Mouse (Mus musculus) C2C12 (cell line): Measurements from ENCODE around the gene Amz1.
A peak's percentile ranks its signal among the peaks of the same experiment; 100 is the strongest.

Source experiments
- CTCF ChIP-seq: IDR thresholded peaks from one replicate; pipeline ENCODE4 v1.5.1; 2011; ENCODE audit not compliant: control insufficient read depth, insufficient read depth, insufficient read length
- MAX ChIP-seq: IDR thresholded peaks from one replicate; pipeline ENCODE4 v1.6.1; 2011; ENCODE audit warnings: mild to moderate bottlenecking, control low read depth

GRCm38 (mm10) chr5:140684343-140685148 lies 39.4 kb upstream of the Amz1 start:
- TF ChIP-seq MAX (no peak), CTCF (peak; percentile 58)
